Mouse (Mus musculus) embryonic fibroblast, embryonic 13.5 days (primary cell): ENCODE data around the gene Tnfrsf8. TPM values are rescaled to one million over a fixed set of nuclear protein-coding genes. Genes with fewer than 3 reads are reported as not detected.

ENCODE experiments used
- H3K27ac ChIP-seq: 2 replicates; pipeline ENCODE4 v1.5.1; 2012; ENCODE audit warnings: low read length, control low read depth, inconsistent platforms; ENCODE audit not compliant: insufficient read depth
- H3K4me1 ChIP-seq: 2 replicates; pipeline ENCODE4 v1.6.1; 2011; ENCODE audit warnings: low read length; ENCODE audit not compliant: control insufficient read depth, insufficient read depth
- H3K4me3 ChIP-seq: 2 replicates; pipeline ENCODE4 v1.5.1; 2011; ENCODE audit warnings: mild to moderate bottlenecking, control low read depth, low read length; ENCODE audit not compliant: insufficient read depth
- CTCF ChIP-seq: IDR thresholded peaks from 2 replicates; pipeline ENCODE4 v1.5.1; 2011; ENCODE audit warnings: mild to moderate bottlenecking, control low read depth, low read length, moderate library complexity, borderline replicate concordance; ENCODE audit not compliant: insufficient read depth
- POLR2A ChIP-seq: IDR thresholded peaks from 2 replicates; pipeline ENCODE4 v1.6.1; 2011; ENCODE audit warnings: low read depth, mild to moderate bottlenecking, control low read depth, low read length, moderate library complexity
- polyA plus RNA-seq: library from polyadenylated mRNA; stranded (reverse); fragments of >200 nt; gene quantifications from 2 replicates; pipeline ENCODE4 v1.2.4, GENCODE M21; 2011; ENCODE audit warnings: low read depth; ENCODE audit not compliant: missing spikeins, insufficient read length

Gene Tnfrsf8
- polyA plus RNA-seq, 1 experiment = not detected

DNA sequence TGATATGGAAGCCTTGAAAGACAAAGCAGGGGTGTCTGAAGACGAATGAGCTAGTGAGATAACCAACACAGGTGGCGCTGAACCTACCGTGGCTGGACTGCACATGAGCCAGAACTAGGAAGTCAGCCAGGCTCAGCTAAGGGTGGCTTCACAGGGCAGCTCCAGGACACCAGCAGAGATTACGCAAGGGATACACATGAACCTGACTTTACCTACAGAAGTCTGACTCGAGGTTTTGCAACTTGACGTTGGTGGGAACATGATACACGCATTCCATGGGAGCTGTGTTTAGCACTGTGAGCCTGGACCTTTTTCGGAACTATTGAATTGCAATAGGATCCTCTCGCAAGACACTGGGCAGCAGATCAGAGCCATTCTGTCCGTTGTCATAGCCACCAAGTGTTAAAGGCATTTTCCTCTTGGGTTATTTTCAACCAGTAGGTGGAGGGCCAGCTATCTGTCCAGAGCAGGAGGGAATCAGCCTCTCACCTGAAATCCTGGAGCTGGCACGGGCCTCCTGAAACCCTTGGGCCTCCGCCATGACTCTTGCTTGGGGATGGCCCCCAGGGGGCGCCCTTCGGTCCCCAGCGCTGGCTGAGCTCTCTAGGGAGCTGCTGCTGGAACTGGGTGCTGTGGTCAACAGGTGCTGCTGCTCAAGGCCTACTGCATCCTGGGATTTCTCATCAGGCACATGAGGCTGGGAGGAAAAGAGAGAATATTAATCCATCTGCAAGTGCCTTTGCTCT, 95.6 kb downstream of the Tnfrsf8 start:
- H3K4me1 ChIP-seq = 0 out of 2 replicates have a peak, but pooled peaks cover 3% of the 10 kb centered on the region
- TF ChIP-seq POLR2A = no peak
- TF ChIP-seq CTCF = no peak
- H3K4me3 ChIP-seq = no peak overlapping the region
- H3K27ac ChIP-seq = no peak overlapping the region

DNA sequence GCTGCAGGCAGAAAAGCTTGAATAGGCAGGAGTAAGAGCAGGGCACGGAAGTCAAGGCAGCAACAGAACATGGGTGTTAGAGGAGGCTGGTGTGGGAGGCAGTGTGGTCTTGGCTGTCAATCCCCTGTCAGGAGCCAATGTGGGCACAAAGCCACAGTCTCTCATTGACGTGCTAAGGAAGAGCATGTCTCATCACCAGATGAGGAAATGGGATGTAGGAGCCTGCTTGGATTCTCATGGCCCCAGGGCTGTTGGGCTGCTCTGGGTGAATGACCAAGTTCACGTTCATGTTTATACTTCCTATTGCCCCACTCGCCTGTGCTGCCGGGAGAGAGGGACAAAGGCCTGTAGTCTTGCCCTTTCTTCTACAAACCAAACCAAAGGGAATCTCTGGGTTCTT, 97.1 kb downstream of the Tnfrsf8 start:
- 0 out of 2 replicates have a peak, but pooled peaks cover 3% of the 10 kb centered on the region for H3K4me1 ChIP-seq
- no peak for TF ChIP-seq POLR2A
- TF ChIP-seq CTCF = no peak
- no peak overlapping the region for H3K27ac ChIP-seq
- no peak overlapping the region for H3K4me3 ChIP-seq

Other genes with a start within 250 kb of the Tnfrsf8 start
- gene Vps13d, start 120.2 kb downstream of the Tnfrsf8 start, polyA plus RNA-seq = 19.4 and 28.9 TPM in 2 replicates
- 30.2 and 40.7 TPM in 2 replicates for gene Tnfrsf1b, start 68.3 kb downstream of the Tnfrsf8 start, polyA plus RNA-seq
- gene Zfp990, start 195.6 kb upstream of the Tnfrsf8 start, polyA plus RNA-seq = not detected in 2 replicates